Mouse (Mus musculus): Measurements from ENCODE around the gene Cope. TPM values are rescaled to one million over a fixed set of nuclear protein-coding genes. Genes with fewer than 3 reads are reported as not detected.
A peak's percentile ranks its signal among the peaks of the same experiment; 100 is the strongest.

Gene Cope
- polyA plus RNA-seq, 1 experiment = 91.7 TPM

DNA sequence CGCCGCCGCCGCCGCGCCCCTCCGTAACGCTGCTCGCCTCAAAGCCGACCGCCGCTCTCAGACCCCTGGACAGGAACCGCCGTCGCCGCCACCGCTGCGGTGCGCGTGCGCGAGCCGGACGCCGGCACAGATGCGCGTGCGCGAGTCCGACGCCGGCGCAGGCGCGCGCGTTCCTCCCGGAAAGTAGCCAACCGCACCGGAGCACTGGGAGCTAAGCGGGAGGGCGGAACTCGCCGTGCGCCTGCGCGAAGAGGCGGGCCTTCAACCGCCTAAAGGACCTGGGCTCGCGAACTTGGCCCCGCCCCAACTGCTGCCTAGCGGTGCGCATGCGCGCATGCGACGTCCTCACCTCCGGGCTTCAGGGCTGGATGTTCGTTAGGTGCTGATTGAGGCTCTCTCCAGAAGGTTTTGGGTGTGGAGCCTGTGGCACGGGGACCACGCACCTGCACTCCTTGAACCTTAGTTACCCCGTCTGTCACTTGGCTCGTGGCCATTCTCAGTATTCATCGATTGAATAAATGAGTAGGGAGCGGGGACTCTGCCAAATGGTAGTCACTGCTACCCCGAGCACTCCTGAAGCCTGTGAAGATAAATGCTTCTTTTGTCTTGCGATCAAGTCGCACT lies 51.0 kb downstream of the Cope start, which contains the start of gene Upf1:
Gene Upf1, minus strand, starts transcription at position 85 of the 624 bp plus-strand sequence.
- Histone ChIP-seq H3K4me1 (ENCODE audit: control insufficient read depth, insufficient read depth, low read length) (peaks cover 3% of the 10 kb centered on the region; the same call in 1 of the 2 replicates), H3K4me3 (replicated peaks; ENCODE audit: control insufficient read depth, low read depth, low read length) (peak within 1 kb of the TSS; percentile 77), H3K27ac (ENCODE audit: control insufficient read depth, insufficient read depth, low read depth, low read length, poor library complexity) (peak within 1 kb of the TSS; percentile 85)
- WGBS = 1% methylated on average over 69 of the region's 69 CpGs
- TF ChIP-seq POLR2A (IDR thresholded peaks at IDR 0.05; ENCODE audit: borderline replicate concordance, control insufficient read depth, low read depth, low read length) = peak; percentile 72; the same call in 1 of the 2 replicates
- no peak for TF ChIP-seq CTCF (IDR thresholded peaks at IDR 0.05; ENCODE audit: control insufficient read depth, insufficient read depth, low read length)

DNA sequence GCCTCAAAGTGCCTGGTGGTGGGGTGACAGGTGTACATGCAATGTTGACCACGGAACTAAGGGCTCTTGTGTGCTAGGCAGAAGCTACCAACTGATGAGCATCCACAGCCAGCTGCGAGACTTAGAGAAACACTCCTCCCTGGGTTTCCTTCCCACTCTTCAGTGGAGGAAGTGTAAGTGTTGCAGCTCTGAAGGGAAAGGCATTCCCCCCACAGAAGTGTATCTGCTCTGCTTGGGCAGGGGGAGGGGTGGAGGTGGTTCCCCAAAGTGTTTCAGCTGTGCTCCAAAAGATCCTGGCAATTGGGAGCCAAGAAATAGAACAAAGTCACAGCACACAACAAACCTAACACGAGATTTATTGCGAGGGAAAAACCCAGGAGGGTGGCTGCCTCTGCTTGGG lies 51.7 kb downstream of the Cope start:
- Histone ChIP-seq H3K27ac (ENCODE audit: control insufficient read depth, insufficient read depth, low read depth, low read length, poor library complexity) (peak overlapping the region; percentile 85), H3K4me3 (replicated peaks; ENCODE audit: control insufficient read depth, low read depth, low read length) (peak overlapping the region; percentile 77), H3K4me1 (ENCODE audit: control insufficient read depth, insufficient read depth, low read length) (peaks cover 3% of the 10 kb centered on the region; the same call in 1 of the 2 replicates)
- TF ChIP-seq POLR2A (IDR thresholded peaks at IDR 0.05; ENCODE audit: borderline replicate concordance, control insufficient read depth, low read depth, low read length) (no peak), CTCF (IDR thresholded peaks at IDR 0.05; ENCODE audit: control insufficient read depth, insufficient read depth, low read length) (no peak)
- 8% methylated on average over 4 of the region's 4 CpGs for WGBS

DNA sequence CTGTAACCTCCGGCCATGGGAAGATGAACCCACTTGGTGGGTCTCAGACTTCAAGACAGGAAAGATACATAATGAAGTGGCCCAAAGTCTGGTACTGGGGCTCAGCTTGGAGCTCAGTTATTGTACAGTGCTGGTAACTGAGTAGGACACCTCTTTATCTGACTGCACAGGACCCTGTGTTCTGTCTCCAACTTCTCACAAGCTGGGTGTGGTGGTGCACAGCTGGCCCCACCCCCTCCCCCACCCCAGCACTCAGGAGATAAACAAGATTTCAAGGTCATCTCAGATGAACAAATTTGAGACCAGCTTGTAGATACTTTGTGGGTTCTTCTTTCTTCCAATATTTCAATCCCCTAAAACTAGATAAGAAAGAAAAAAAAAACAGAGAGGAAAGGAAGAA lies 53.8 kb downstream of the Cope start:
- no peak overlapping the region for H3K27ac ChIP-seq (ENCODE audit: control insufficient read depth, insufficient read depth, low read depth, low read length, poor library complexity)
- H3K4me3 ChIP-seq (replicated peaks; ENCODE audit: control insufficient read depth, low read depth, low read length) = no peak overlapping the region
- 57% methylated on average over 1 of the region's 1 CpGs for WGBS
- peaks cover 3% of the 10 kb centered on the region; the same call in 1 of the 2 replicates for H3K4me1 ChIP-seq (ENCODE audit: control insufficient read depth, insufficient read depth, low read length)
- TF ChIP-seq CTCF (IDR thresholded peaks at IDR 0.05; ENCODE audit: control insufficient read depth, insufficient read depth, low read length) (no peak), POLR2A (IDR thresholded peaks at IDR 0.05; ENCODE audit: borderline replicate concordance, control insufficient read depth, low read depth, low read length) (no peak)

DNA sequence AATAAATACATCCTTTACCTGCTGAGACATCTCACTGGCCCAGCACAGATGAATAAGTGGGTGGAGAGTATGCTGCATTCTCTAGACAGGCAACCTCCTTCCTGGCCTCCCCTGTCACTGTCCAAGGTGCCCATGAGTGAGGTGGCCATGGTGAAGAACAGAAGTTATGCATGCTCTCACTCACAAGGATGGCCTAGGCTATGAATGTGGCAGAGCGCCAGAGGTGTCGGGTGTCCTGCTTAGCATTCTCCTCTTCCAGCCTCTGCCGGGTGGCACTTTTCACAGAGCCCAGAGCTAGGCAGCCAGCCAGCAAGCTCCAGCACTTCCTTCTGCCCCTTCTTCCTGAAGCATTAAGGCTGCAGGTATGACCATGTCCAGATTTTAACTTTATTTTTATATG lies 57.1 kb downstream of the Cope start:
- no peak overlapping the region for H3K27ac ChIP-seq (ENCODE audit: control insufficient read depth, insufficient read depth, low read depth, low read length, poor library complexity)
- TF ChIP-seq CTCF (IDR thresholded peaks at IDR 0.05; ENCODE audit: control insufficient read depth, insufficient read depth, low read length) = no peak
- TF ChIP-seq POLR2A (IDR thresholded peaks at IDR 0.05; ENCODE audit: borderline replicate concordance, control insufficient read depth, low read depth, low read length) = no peak
- H3K4me3 ChIP-seq (replicated peaks; ENCODE audit: control insufficient read depth, low read depth, low read length) = no peak overlapping the region
- no peaks in the 10 kb centered on the region; the same call in 1 of the 2 replicates for H3K4me1 ChIP-seq (ENCODE audit: control insufficient read depth, insufficient read depth, low read length)
- 55% methylated on average over 3 of the region's 3 CpGs for WGBS

DNA sequence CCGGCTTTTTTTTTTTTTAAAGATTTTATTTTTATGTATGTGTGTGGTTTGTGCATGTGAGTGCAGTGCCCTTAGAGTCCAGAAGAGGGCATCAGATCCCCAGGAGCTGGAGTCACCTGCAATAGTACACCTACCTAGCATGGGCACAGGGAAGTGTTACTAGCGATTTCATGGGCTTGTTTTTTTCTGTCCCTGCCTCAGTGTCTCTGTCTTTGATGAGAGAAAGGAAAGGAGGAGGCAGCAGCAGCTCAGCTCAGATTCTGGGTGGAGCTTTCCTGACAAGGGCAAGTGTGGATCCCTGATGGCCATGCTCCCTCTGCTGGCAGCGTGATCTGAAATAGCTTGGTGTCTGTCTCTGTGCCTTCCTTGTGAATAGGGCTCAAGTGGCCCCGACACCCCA lies 58.5 kb downstream of the Cope start:
- Histone ChIP-seq H3K27ac (ENCODE audit: control insufficient read depth, insufficient read depth, low read depth, low read length, poor library complexity) (no peak overlapping the region), H3K4me3 (replicated peaks; ENCODE audit: control insufficient read depth, low read depth, low read length) (no peak overlapping the region), H3K4me1 (ENCODE audit: control insufficient read depth, insufficient read depth, low read length) (no peaks in the 10 kb centered on the region)
- TF ChIP-seq POLR2A (IDR thresholded peaks at IDR 0.05; ENCODE audit: borderline replicate concordance, control insufficient read depth, low read depth, low read length) = no peak
- TF ChIP-seq CTCF (IDR thresholded peaks at IDR 0.05; ENCODE audit: control insufficient read depth, insufficient read depth, low read length) = peak; percentile 54; the same call in 1 of the 2 replicates
- WGBS = 64% methylated on average over 4 of the region's 4 CpGs

DNA sequence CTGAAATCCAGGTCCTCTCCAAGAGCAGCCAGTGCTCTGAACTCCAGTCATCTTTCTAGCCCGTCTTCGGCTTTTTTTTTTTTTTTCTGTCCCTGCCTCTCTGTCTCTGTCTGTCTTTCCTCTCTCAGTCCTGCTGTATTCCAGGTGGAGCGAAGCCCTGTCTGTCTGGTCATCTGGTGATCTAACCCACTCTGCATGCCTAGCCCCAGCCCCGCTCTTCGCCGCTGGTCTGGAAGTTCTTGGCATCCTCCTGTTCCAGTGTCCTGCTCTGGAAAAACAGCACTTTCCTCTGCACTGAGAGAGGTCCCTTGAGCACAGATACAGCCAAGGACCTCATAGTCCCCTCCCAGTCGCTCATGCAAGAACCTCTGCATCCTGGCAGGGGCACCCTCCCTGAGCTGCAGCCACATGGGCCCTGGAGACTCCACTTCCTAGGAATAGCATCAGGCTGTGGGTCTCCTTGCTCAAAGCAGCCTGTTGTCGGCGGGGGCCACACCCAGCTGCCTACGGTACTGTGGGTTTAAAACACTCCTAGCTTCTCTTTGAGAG lies 59.2 kb downstream of the Cope start:
- no peaks in the 10 kb centered on the region for H3K4me1 ChIP-seq (ENCODE audit: control insufficient read depth, insufficient read depth, low read length)
- TF ChIP-seq POLR2A (IDR thresholded peaks at IDR 0.05; ENCODE audit: borderline replicate concordance, control insufficient read depth, low read depth, low read length) = no peak
- TF ChIP-seq CTCF (IDR thresholded peaks at IDR 0.05; ENCODE audit: control insufficient read depth, insufficient read depth, low read length) = no peak
- no peak overlapping the region for H3K27ac ChIP-seq (ENCODE audit: control insufficient read depth, insufficient read depth, low read depth, low read length, poor library complexity)
- no peak overlapping the region for H3K4me3 ChIP-seq (replicated peaks; ENCODE audit: control insufficient read depth, low read depth, low read length)
- 82% methylated on average over 10 of the region's 10 CpGs for WGBS

Other genes with a start within 250 kb of the Cope start
- 1.6 and 2.8 TPM in 2 replicates for gene Tm6sf2, start 229.6 kb upstream of the Cope start, polyA plus RNA-seq (2011; ENCODE audit: insufficient read depth, insufficient read length, low replicate concordance, missing spikeins)
- gene Hapln4, start 219.1 kb upstream of the Cope start, polyA plus RNA-seq (2011; ENCODE audit: insufficient read depth, insufficient read length, low replicate concordance, missing spikeins) = not detected in 2 replicates
- gene Ncan, start 181.6 kb upstream of the Cope start, polyA plus RNA-seq (2011; ENCODE audit: insufficient read depth, insufficient read length, low replicate concordance, missing spikeins) = 0.13 and 0.50 TPM in 2 replicates
- 16.1 and 29.5 TPM in 2 replicates for gene Nr2c2ap, start 171.2 kb upstream of the Cope start, polyA plus RNA-seq (2011; ENCODE audit: insufficient read depth, insufficient read length, low replicate concordance, missing spikeins)
- 7.0 and 14.4 TPM in 2 replicates for gene Rfxank, start 163.4 kb upstream of the Cope start, polyA plus RNA-seq (2011; ENCODE audit: insufficient read depth, insufficient read length, low replicate concordance, missing spikeins)
- 13.9 and 33.6 TPM in 2 replicates for gene Borcs8, start 163.0 kb upstream of the Cope start, polyA plus RNA-seq (2011; ENCODE audit: insufficient read depth, insufficient read length, low replicate concordance, missing spikeins)
- 1.3 and 2.7 TPM in 2 replicates for gene Mef2b, start 162.8 kb upstream of the Cope start, polyA plus RNA-seq (2011; ENCODE audit: insufficient read depth, insufficient read length, low replicate concordance, missing spikeins)
- 10.8 and 22.0 TPM in 2 replicates for gene Tmem161a, start 130.2 kb upstream of the Cope start, polyA plus RNA-seq (2011; ENCODE audit: insufficient read depth, insufficient read length, low replicate concordance, missing spikeins)
- 7.1 and 10.9 TPM in 2 replicates for gene Slc25a42, start 90.2 kb upstream of the Cope start, polyA plus RNA-seq (2011; ENCODE audit: insufficient read depth, insufficient read length, low replicate concordance, missing spikeins)
- gene Sugp2, start 68.3 kb upstream of the Cope start, polyA plus RNA-seq (2011; ENCODE audit: insufficient read depth, insufficient read length, low replicate concordance, missing spikeins) = 89.1 and 192 TPM in 2 replicates
- gene Armc6, start 68.1 kb upstream of the Cope start, polyA plus RNA-seq (2011; ENCODE audit: insufficient read depth, insufficient read length, low replicate concordance, missing spikeins) = 2.9 and 9.8 TPM in 2 replicates
- gene Homer3, start 19.7 kb upstream of the Cope start, polyA plus RNA-seq (2011; ENCODE audit: insufficient read depth, insufficient read length, low replicate concordance, missing spikeins) = 12.1 and 25.6 TPM in 2 replicates
- gene Ddx49, start within 50 bp of the Cope start, polyA plus RNA-seq (2011; ENCODE audit: insufficient read depth, insufficient read length, low replicate concordance, missing spikeins) = 32.3 and 33.4 TPM in 2 replicates
- gene Cers1, start 13.3 kb downstream of the Cope start, polyA plus RNA-seq (2011; ENCODE audit: insufficient read depth, insufficient read length, low replicate concordance, missing spikeins) = not detected in 2 replicates
- not detected in 2 replicates for gene Gdf1, start 27.3 kb downstream of the Cope start, polyA plus RNA-seq (2011; ENCODE audit: insufficient read depth, insufficient read length, low replicate concordance, missing spikeins)
- gene Upf1, start 50.8 kb downstream of the Cope start, polyA plus RNA-seq (2011; ENCODE audit: insufficient read depth, insufficient read length, low replicate concordance, missing spikeins) = 20.2 and 39.1 TPM in 2 replicates
- 19.6 TPM in 1 of 2 replicates, not detected in the other for gene Comp, start 71.0 kb downstream of the Cope start, polyA plus RNA-seq (2011; ENCODE audit: insufficient read depth, insufficient read length, low replicate concordance, missing spikeins)
- 5.0 and 6.1 TPM in 2 replicates for gene Crtc1, start 137.1 kb downstream of the Cope start, polyA plus RNA-seq (2011; ENCODE audit: insufficient read depth, insufficient read length, low replicate concordance, missing spikeins)
- gene Klhl26, start 174.4 kb downstream of the Cope start, polyA plus RNA-seq (2011; ENCODE audit: insufficient read depth, insufficient read length, low replicate concordance, missing spikeins) = 7.1 and 11.0 TPM in 2 replicates
- gene Tmem59l, start 184.8 kb downstream of the Cope start, polyA plus RNA-seq (2011; ENCODE audit: insufficient read depth, insufficient read length, low replicate concordance, missing spikeins) = 1.3 TPM in 1 of 2 replicates, not detected in the other
- gene Crlf1, start 190.6 kb downstream of the Cope start, polyA plus RNA-seq (2011; ENCODE audit: insufficient read depth, insufficient read length, low replicate concordance, missing spikeins) = 3.7 and 5.5 TPM in 2 replicates
- gene Rex1bd, start 204.2 kb downstream of the Cope start, polyA plus RNA-seq (2011; ENCODE audit: insufficient read depth, insufficient read length, low replicate concordance, missing spikeins) = 46.9 and 63.6 TPM in 2 replicates
- gene Uba52, start 208.3 kb downstream of the Cope start, polyA plus RNA-seq (2011; ENCODE audit: insufficient read depth, insufficient read length, low replicate concordance, missing spikeins) = 961 and 1,100 TPM in 2 replicates
- gene Fkbp8, start 225.2 kb downstream of the Cope start, polyA plus RNA-seq (2011; ENCODE audit: insufficient read depth, insufficient read length, low replicate concordance, missing spikeins) = 98.7 and 181 TPM in 2 replicates
- gene Kxd1, start 225.4 kb downstream of the Cope start, polyA plus RNA-seq (2011; ENCODE audit: insufficient read depth, insufficient read length, low replicate concordance, missing spikeins) = 29.0 and 41.3 TPM in 2 replicates
- gene Ell, start 236.9 kb downstream of the Cope start, polyA plus RNA-seq (2011; ENCODE audit: insufficient read depth, insufficient read length, low replicate concordance, missing spikeins) = 11.9 and 17.8 TPM in 2 replicates

All from bone marrow, adult 2 months (tissue).